Mouse (Mus musculus): Measurements from ENCODE around the gene Ccdc9. TPM values are rescaled to one million over a fixed set of nuclear protein-coding genes. Genes with fewer than 3 reads are reported as not detected.

Ccdc9 gene
- total RNA-seq, 4 experiments from 2014 or later: 80.6 to 105 (median 83.6) TPM

Other genes with a start within 250 kb of the Ccdc9 start
- 10 to 100 TPM; 10.2 to 15.0 (median 13.0) TPM for gene Bicra, start 238.9 kb downstream of the Ccdc9 start, total RNA-seq (2022)
- under 1 TPM; 0.59 to 0.81 (median 0.68) TPM for gene Zfp541, start 225.0 kb downstream of the Ccdc9 start, total RNA-seq (2022)
- gene Napa, start 188.3 kb downstream of the Ccdc9 start, total RNA-seq (2022): 100 to 1,000 TPM; 256 to 282 (median 272) TPM
- gene Kptn, start 166.9 kb downstream of the Ccdc9 start, total RNA-seq (2022): 10 to 100 TPM; 41.8 to 46.6 (median 42.4) TPM
- 100 to 1,000 TPM; 210 to 222 (median 213) TPM for gene Slc8a2, start 157.0 kb downstream of the Ccdc9 start, total RNA-seq (2022)
- gene Meis3, start 111.7 kb downstream of the Ccdc9 start, total RNA-seq (2022): 10 to 100 TPM; 42.6 to 48.9 (median 46.4) TPM
- 10 to 100 TPM; 12.4 to 14.5 (median 13.4) TPM for gene Dhx34, start 64.8 kb downstream of the Ccdc9 start, total RNA-seq (2022)
- under 1 TPM; 0.30 to 0.67 (median 0.58) TPM for gene C5ar2, start 42.6 kb downstream of the Ccdc9 start, total RNA-seq (2022)
- gene C5ar1, start 27.3 kb downstream of the Ccdc9 start, total RNA-seq (2022): 1 to 10 TPM in 2 of 4 experiments, under 1 TPM in 2; 0.46 to 3.4 (median 1.7) TPM
- 10 to 100 TPM; 34.6 to 36.9 (median 36.6) TPM for gene Inafm1, start 13.2 kb downstream of the Ccdc9 start, total RNA-seq (2022)
- gene Bbc3, start 21.6 kb upstream of the Ccdc9 start, total RNA-seq (2022): 10 to 100 TPM in 3 of 4 experiments, 1 to 10 TPM in 1; 9.2 to 15.8 (median 12.0) TPM
- 100 to 1,000 TPM in 3 of 4 experiments, 10 to 100 TPM in 1; 92.2 to 108 (median 105) TPM for gene Sae1, start 101.0 kb upstream of the Ccdc9 start, total RNA-seq (2022)
- gene Zc3h4, start 114.1 kb upstream of the Ccdc9 start, total RNA-seq (2022): 10 to 100 TPM; 48.3 to 56.6 (median 52.4) TPM
- 10 to 100 TPM; 53.3 to 81.3 (median 69.6) TPM for gene Tmem160, start 166.0 kb upstream of the Ccdc9 start, total RNA-seq (2022)
- 10 to 100 TPM in 2 of 4 experiments, 1 to 10 TPM in 2; 8.8 to 10.4 (median 9.9) TPM for gene Npas1, start 190.9 kb upstream of the Ccdc9 start, total RNA-seq (2022)

All from left cerebral cortex, adult 8-10 months (tissue).